In genomic region chr7:118532519-118533177, GRCm38 (mm10) we compare ENCODE assay signal across 1 mouse cellular context.
TF ChIP-seq lines count a peak whose summit lies in the region.

No protein-coding gene starts in this region.

TF ChIP-seq in MEL, 35 proteins besides CTCF, POLR2A, EP300 and RAD21 (continued from another document):
- TF ChIP-seq MAZ (IDR thresholded peaks at IDR 0.05; ENCODE audit: low read depth, low read length) = peak; percentile 22; the same call in 1 of the 2 replicates
- TF ChIP-seq TAL1 (IDR thresholded peaks at IDR 0.05; ENCODE audit: low read length) = no peak
- peak; percentile 60 for TF ChIP-seq NELFE (IDR thresholded peaks at IDR 0.05; ENCODE audit: low read depth, low read length)
- peak; percentile 41; the same call in 1 of the 2 replicates for TF ChIP-seq MYC (IDR thresholded peaks at IDR 0.05; ENCODE audit: low read depth, low read length)
- TF ChIP-seq ELF1 (IDR thresholded peaks at IDR 0.05; ENCODE audit: low read depth, low read length) = no peak
- TF ChIP-seq SMC3 (IDR thresholded peaks at IDR 0.05; ENCODE audit: low read depth, low read length) = no peak
- TF ChIP-seq TBP (IDR thresholded peaks at IDR 0.05; ENCODE audit: low read depth, low read length) = no peak
- no peak for TF ChIP-seq UBTF (IDR thresholded peaks at IDR 0.05; ENCODE audit: borderline replicate concordance, insufficient read depth, low read depth, low read length)
- TF ChIP-seq MAX (IDR thresholded peaks at IDR 0.05; ENCODE audit: low read length) = no peak; the same call in 1 of the 2 replicates
- peak; percentile 36 for TF ChIP-seq TCF12 (IDR thresholded peaks at IDR 0.05; ENCODE audit: low read depth, low read length)
- no peak for TF ChIP-seq POLR2AphosphoS5 (IDR thresholded peaks at IDR 0.05; ENCODE audit: borderline replicate concordance, low read depth, low read length)
- peak; percentile 59; the same call in 1 of the 2 replicates for TF ChIP-seq GABPA (IDR thresholded peaks at IDR 0.05; ENCODE audit: low read depth, low read length)
- 0 out of 2 replicates have a peak, but pooled peaks have one; percentile 18 for TF ChIP-seq BHLHE40 (IDR thresholded peaks at IDR 0.05; ENCODE audit: borderline replicate concordance, low read depth, low read length)
- TF ChIP-seq USF2 (IDR thresholded peaks at IDR 0.05; ENCODE audit: borderline replicate concordance in 1 of 2, insufficient read depth in 1 of 2, low read depth in 1 of 2, low read length in 2 of 2) = 0 out of 4 replicates have a peak, but pooled peaks of 1 of the 2 experiments have one; percentile 18
- peak; percentile 63 for TF ChIP-seq SIN3A (IDR thresholded peaks at IDR 0.05; ENCODE audit: low read length)
- peak; percentile 63 for TF ChIP-seq NRF1 (IDR thresholded peaks at IDR 0.05; ENCODE audit: insufficient read depth, low read depth, low read length, poor library complexity, severe bottlenecking)
- TF ChIP-seq HCFC1 (IDR thresholded peaks at IDR 0.05; ENCODE audit: low read depth, low read length) = peak; percentile 77; the same call in 1 of the 2 replicates
